Mouse (Mus musculus) liver, postnatal 0 days (tissue): Measurements from ENCODE around the gene Pycard.

Source experiments
- CTCF ChIP-seq: sonication (generic); IDR thresholded peaks from 2 replicates; pipeline ENCODE4 v1.5.1; 2016; ENCODE audit warnings: antibody characterized with exemption, low read depth
- EP300 ChIP-seq: IDR thresholded peaks from 2 replicates; pipeline ENCODE4 v1.6.1; 2016; ENCODE audit warnings: antibody characterized with exemption, low read depth, mild to moderate bottlenecking

GRCm38 (mm10) chr7:128009715-128010340 is 16.2 kb upstream of the Pycard start:
- TF ChIP-seq CTCF (0 out of 2 replicates have a peak, but pooled peaks have one; percentile 2), EP300 (no peak)
